Mouse (Mus musculus) erythroblast, embryonic 14.5 days (primary cell): Measurements from ENCODE around the gene Thg1l.

Source experiments
- GATA1 ChIP-seq: IDR thresholded peaks from 2 replicates; pipeline ENCODE4 v1.6.1; 2012; ENCODE audit warnings: low read length, inconsistent platforms, mixed read lengths
- TAL1 ChIP-seq: IDR thresholded peaks from 3 replicates; pipeline ENCODE4 v1.6.1; 2012; ENCODE audit warnings: low read length, inconsistent platforms, mixed read lengths

DNA sequence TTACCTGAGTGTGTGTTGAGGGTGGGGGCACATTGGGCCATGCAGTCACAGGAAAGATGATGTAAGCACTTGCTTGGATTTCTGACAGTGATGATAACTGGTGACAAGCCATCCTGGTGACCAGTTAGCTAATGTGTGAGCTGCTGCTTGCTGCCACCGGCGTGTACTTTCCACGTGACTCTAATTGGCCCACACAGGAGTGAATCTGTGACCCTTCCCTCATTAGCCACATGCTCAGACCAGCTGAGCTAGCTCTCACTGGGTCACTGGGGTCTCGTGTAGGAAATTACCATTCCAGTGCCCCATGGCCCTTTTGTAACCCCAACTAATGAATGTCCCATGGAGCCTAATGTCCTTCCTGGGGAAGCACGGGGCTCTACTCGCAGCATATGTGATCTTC lies 29.9 kb downstream of the Thg1l start:
- TF ChIP-seq GATA1 = no peak
- TF ChIP-seq TAL1 = no peak
